Mouse (Mus musculus) midbrain, embryonic 11.5 days (tissue): Measurements from ENCODE around the gene Lrrc4b. TPM values are rescaled to one million over a fixed set of nuclear protein-coding genes. Genes with fewer than 3 reads are reported as not detected.
A peak's percentile ranks its signal among the peaks of the same experiment; 100 is the strongest.

Source experiments
- ATAC-seq: fragments of 200-750 bp; cut with Nextera tagmentation; 2 replicates; pipeline ENCODE4 v1.8.0; 2017; ENCODE audit warnings: moderate TSS enrichment, moderate library complexity; ENCODE audit not compliant: low FRiP score
- DNase-seq: peaks from one replicate; pipeline ENCODE4 v3.0.0; 2015; ENCODE audit warnings: low spot score; ENCODE audit errors: missing footprints
- H3K27ac ChIP-seq: fragments of 300-500 bp; sonication (generic); 2 replicates; pipeline ENCODE4 v1.5.1; 2014; ENCODE audit warnings: low read depth, low read length
- H3K27me3 ChIP-seq: fragments of 300-500 bp; sonication (generic); 2 replicates; pipeline ENCODE4 v1.6.1; 2014; ENCODE audit warnings: mild to moderate bottlenecking, low read length, moderate library complexity, mixed read lengths; ENCODE audit not compliant: control insufficient read depth, insufficient read depth
- H3K36me3 ChIP-seq: fragments of 300-500 bp; sonication (generic); 2 replicates; pipeline ENCODE4 v1.6.1; 2014; ENCODE audit warnings: mild to moderate bottlenecking, low read length, moderate library complexity, mixed read lengths; ENCODE audit not compliant: control insufficient read depth, insufficient read depth
- H3K4me1 ChIP-seq: fragments of 300-500 bp; sonication (generic); 2 replicates; pipeline ENCODE4 v1.6.1; 2014; ENCODE audit warnings: low read length; ENCODE audit not compliant: control insufficient read depth, insufficient read depth
- H3K4me2 ChIP-seq: fragments of 300-500 bp; sonication (generic); 2 replicates; pipeline ENCODE4 v1.6.1; 2014; ENCODE audit warnings: mild to moderate bottlenecking, moderate library complexity
- H3K4me3 ChIP-seq: fragments of 300-500 bp; sonication (generic); 2 replicates; pipeline ENCODE4 v1.5.1; 2014; ENCODE audit warnings: low read depth, low read length
- H3K9ac ChIP-seq: fragments of 300-500 bp; sonication (generic); 2 replicates; pipeline ENCODE4 v1.6.1; 2014; ENCODE audit warnings: low read length
- H3K9me3 ChIP-seq: fragments of 300-500 bp; sonication (generic); 2 replicates; pipeline ENCODE4 v1.6.1; 2016; ENCODE audit warnings: low read length; ENCODE audit not compliant: control insufficient read depth
- WGBS: fragments of 180-500 bp; shearing (Covaris S2); extraction: QIAGEN DNeasy Blood & Tissue Kit; methylation state at CpG from one replicate; pipeline ENCODE4 v1.1.7; 2014; 5-methylcytosine and 5-hydroxymethylcytosine counted together
- polyA plus RNA-seq: library from polyadenylated mRNA; unstranded; fragments of >200 nt; fragmentation: Nextera tagmentation; extraction: Ambion mirVana; gene quantifications from 2 replicates; pipeline ENCODE4 v1.2.1, GENCODE M21; 2014

Lrrc4b gene
- polyA plus RNA-seq, 1 experiment from 2014 or later, result 10.3 TPM

DNA sequence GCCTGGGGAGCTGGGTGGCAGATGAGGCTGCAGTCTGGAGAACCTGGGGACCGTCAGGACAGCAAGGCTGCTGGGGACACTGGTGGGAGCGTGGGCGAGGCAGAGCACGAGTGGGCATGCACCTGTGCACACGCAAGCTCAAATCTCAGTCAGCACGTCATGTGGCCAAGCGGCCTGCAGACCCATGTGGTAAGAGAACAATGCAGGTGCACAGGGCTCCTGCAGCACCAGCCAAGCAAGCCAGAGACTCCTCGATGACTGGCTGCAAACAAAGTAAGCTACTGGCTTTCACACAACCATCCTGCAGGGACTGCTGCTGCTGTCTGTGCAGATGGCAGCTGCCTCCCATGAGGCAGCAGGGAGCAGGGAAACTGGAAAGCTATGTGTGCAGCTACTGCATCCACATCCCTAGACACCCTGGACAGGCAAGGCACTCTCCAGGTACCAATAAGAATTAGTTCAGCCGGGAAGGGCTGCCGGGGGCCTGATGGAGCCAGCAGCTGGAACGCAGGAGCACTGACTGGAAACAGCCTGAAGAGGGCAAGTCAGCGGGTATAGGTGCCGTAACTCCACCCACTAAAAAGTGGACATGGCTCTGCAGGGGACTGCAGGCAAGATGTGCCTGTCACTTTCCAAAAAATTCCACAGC is 58.2 kb downstream of the Lrrc4b start:
- DNase-seq (peak; percentile 76), ATAC-seq (no peak)
- Histone ChIP-seq H3K4me3 (no peak overlapping the region), H3K27me3 (peaks cover 2% of the 10 kb centered on the region; the same call in 1 of the 2 replicates), H3K36me3 (peaks cover 19% of the 10 kb centered on the region), H3K9me3 (no peaks in the 10 kb centered on the region), H3K27ac (no peak overlapping the region), H3K4me1 (no peaks in the 10 kb centered on the region), H3K4me2 (no peak overlapping the region), H3K9ac (no peak overlapping the region)
- WGBS, result 67% methylated on average over 13 of the region's 13 CpGs

DNA sequence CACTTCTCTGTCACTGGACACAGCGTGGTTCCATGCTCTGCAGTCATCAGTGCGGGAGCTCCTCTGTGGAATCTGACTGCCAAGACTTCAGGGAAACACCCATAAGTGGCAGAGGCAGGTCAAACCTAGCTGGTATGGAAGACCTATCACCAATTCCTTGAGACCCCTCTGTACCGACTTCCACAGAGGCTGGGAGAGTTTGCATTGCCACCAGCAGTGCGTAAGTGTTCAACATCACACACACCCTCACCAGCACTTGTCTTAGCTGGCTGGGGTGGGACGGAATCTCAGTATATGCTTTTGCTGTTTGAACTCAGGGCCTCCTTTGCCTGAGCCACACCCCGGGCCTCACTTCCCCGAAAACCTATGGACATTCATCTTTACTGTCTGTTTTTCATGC is 59.1 kb downstream of the Lrrc4b start:
- no peak overlapping the region for H3K4me3 ChIP-seq
- ATAC-seq (no peak), DNase-seq (peak; percentile 78)
- H3K4me1 ChIP-seq, result no peaks in the 10 kb centered on the region
- no peak overlapping the region for H3K27ac ChIP-seq
- H3K9me3 ChIP-seq, result no peaks in the 10 kb centered on the region
- H3K27me3 ChIP-seq, result no peaks in the 10 kb centered on the region; the same call in 1 of the 2 replicates
- H3K36me3 ChIP-seq, result peaks cover 22% of the 10 kb centered on the region
- 88% methylated on average over 7 of the region's 7 CpGs for WGBS
- H3K9ac ChIP-seq, result no peak overlapping the region
- H3K4me2 ChIP-seq, result no peak overlapping the region

DNA sequence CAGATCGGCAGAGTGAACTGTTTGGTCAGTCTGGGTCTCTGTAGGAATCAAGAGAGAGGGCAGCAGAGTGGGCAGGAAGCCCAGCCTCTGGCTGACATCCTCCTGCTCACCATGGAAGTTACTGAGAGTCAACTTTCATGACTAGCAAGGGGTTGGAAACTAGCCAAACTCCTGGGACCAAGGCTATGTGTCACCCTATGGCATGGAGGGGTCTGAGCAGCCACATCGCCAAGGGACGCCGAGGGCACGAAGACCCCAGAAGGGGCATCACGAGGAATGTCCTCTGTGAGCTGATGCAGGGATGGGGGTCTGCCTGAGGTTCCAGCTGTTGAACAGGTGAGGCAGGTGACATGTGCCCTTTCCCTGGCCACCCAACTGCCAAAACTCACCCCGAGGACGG is 59.7 kb downstream of the Lrrc4b start:
- H3K9me3 ChIP-seq, result no peaks in the 10 kb centered on the region
- H3K4me3 ChIP-seq, result no peak overlapping the region
- peak; percentile 56 for DNase-seq
- WGBS, result 100% methylated on average over 8 of the region's 8 CpGs
- H3K27ac ChIP-seq, result no peak overlapping the region
- H3K36me3 ChIP-seq, result peaks cover 22% of the 10 kb centered on the region
- no peak overlapping the region for H3K9ac ChIP-seq
- no peaks in the 10 kb centered on the region for H3K27me3 ChIP-seq
- no peaks in the 10 kb centered on the region for H3K4me1 ChIP-seq
- no peak overlapping the region for H3K4me2 ChIP-seq
- ATAC-seq, result no peak

DNA sequence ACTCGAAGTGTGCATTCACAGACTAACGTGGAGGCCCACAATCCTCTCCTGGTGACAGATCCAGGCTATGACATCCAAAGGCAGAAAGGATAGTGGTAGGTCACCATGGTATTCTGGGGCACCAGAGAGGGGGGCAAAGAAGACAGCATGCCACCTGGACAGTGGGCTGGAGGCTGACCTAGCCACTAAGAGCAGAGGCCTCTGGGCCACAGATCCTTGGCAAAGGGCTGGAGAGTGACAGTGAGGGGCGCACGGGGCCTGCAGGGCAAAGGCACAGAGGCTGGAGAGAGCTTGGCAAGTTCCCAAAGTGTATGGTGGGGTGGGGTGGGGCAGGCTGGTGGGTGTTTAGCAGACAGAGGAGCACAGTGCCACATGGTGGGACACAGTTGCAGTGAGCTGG is 61.5 kb downstream of the Lrrc4b start:
- WGBS, result 88% methylated on average over 4 of the region's 4 CpGs
- no peak for ATAC-seq

DNA sequence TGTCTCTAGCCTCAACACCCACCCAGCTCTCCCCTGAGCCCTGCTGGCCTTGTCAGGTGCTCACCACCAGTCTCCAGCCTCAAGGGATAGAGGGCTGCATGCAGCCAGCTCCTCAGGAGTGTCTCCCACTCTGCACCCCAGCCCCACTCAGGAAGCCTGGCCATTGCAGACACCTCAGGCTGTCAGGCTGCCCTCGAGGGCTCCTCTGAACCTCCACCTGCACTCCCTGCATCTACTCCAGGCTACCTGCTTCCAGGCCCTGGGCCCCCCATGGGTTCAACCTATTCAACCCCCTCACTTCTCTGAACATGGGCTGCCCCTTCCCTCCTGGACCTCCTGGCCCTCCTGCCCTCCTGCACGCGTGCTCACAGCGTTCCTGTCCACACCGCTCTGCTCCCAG is 62.6 kb downstream of the Lrrc4b start:
- peaks cover 22% of the 10 kb centered on the region for H3K36me3 ChIP-seq
- no peak overlapping the region for H3K9ac ChIP-seq
- H3K4me1 ChIP-seq, result peaks cover 10% of the 10 kb centered on the region
- H3K27ac ChIP-seq, result no peak overlapping the region
- 94% methylated on average over 5 of the region's 5 CpGs for WGBS
- no peak overlapping the region for H3K4me3 ChIP-seq
- peak; percentile 19 for DNase-seq
- no peaks in the 10 kb centered on the region for H3K27me3 ChIP-seq
- H3K9me3 ChIP-seq, result no peaks in the 10 kb centered on the region
- no peak overlapping the region for H3K4me2 ChIP-seq
- ATAC-seq, result no peak

More for the DNA sequence above, 61.5 kb downstream of the Lrrc4b start:
- no peak overlapping the region for H3K27ac ChIP-seq
- H3K4me2 ChIP-seq, result no peak overlapping the region
- peaks cover 5% of the 10 kb centered on the region for H3K4me1 ChIP-seq
- H3K27me3 ChIP-seq, result no peaks in the 10 kb centered on the region
- H3K4me3 ChIP-seq, result no peak overlapping the region
- peak; percentile 33 for DNase-seq
- H3K36me3 ChIP-seq, result peaks cover 22% of the 10 kb centered on the region
- H3K9ac ChIP-seq, result no peak overlapping the region
- H3K9me3 ChIP-seq, result no peaks in the 10 kb centered on the region

DNA sequence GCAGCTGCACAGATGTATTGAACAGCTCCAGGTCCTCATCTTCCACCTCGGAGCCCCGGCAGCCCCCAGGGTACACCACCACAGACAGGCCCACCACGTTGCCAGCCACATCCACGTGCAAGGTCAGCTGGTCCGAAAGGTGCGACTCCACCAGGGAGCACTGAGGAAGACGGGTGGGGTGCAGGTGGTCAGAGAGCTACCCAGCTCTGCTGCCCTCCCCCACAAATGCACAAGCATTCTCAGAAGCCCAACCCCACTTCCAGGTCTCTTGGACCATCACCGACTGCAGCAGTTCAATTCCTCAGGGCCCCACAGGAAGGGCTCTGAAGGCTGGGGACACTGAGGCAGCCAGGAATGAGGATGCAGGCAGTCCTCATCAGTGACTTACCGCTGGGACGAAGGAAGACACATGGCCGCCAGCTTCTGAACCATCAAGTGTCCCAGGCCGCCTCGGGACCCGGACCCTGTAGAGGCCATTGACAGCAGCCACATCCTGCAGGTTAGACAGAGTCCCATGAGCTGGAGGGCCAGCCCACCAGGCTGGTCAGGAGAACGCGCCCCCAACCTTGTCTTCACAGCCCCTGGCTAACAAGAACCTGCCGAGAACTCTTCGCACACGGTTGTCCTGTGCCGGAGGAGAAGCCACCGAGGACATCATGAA is 63.5 kb downstream of the Lrrc4b start:
- ATAC-seq (no peak), DNase-seq (peak; percentile 68)
- Histone ChIP-seq H3K4me3 (no peak overlapping the region), H3K4me1 (peaks cover 10% of the 10 kb centered on the region), H3K27me3 (no peaks in the 10 kb centered on the region), H3K36me3 (peaks cover 22% of the 10 kb centered on the region), H3K4me2 (no peak overlapping the region), H3K9ac (no peak overlapping the region), H3K9me3 (no peaks in the 10 kb centered on the region), H3K27ac (no peak overlapping the region)
- WGBS, result 93% methylated on average over 21 of the region's 21 CpGs

DNA sequence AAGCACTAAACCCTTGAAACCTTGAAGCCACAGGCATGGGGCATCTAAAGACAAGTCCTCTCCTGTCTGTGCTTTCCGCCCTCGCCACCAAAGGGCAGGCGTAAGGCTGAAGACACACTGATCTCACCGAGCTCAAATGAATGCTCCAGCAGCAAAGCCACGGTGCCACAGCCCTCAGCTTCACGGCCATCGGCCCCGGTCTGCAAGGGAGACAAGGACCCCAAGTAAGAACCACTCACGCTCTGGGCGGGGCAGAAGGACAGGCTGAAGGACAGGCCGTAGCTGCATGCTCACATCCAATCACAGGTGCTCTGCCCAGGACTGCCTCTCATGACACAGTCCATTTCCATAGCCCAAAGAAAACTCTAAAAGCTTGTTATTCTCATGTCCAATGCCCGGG is 65.9 kb downstream of the Lrrc4b start:
- H3K4me2 ChIP-seq, result no peak overlapping the region
- H3K4me3 ChIP-seq, result no peak overlapping the region
- no peak overlapping the region for H3K27ac ChIP-seq
- DNase-seq (peak; percentile 47), ATAC-seq (no peak)
- H3K27me3 ChIP-seq, result no peaks in the 10 kb centered on the region
- 91% methylated on average over 12 of the region's 12 CpGs for WGBS
- peaks cover 18% of the 10 kb centered on the region for H3K36me3 ChIP-seq
- H3K4me1 ChIP-seq, result peaks cover 10% of the 10 kb centered on the region
- no peaks in the 10 kb centered on the region for H3K9me3 ChIP-seq
- H3K9ac ChIP-seq, result no peak overlapping the region

DNA sequence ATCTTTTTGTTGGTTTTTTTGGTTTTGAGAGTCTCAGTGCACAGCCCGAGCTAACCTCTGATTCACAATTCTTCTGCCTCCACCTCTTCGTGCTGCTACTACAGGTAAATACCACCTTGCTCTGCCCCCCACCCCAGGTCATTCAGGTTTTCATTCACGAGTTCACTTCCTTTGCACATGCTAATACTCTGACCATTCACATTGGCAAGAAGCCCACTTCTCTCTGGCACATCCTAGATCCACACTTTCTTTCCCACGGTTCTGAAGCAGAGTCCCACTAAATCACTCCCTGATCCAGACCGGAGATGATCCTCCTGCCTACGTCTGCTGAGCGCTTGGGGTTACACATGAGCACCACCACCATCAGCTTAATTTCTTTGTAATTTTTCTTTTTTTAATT is 66.3 kb downstream of the Lrrc4b start:
- peak overlapping the region; percentile 76; the same call in 1 of the 2 replicates for H3K4me3 ChIP-seq
- peaks cover 10% of the 10 kb centered on the region for H3K4me1 ChIP-seq
- H3K9ac ChIP-seq, result peak overlapping the region; percentile 93; the same call in 1 of the 2 replicates
- 88% methylated on average over 7 of the region's 7 CpGs for WGBS
- no peaks in the 10 kb centered on the region for H3K9me3 ChIP-seq
- no peak for ATAC-seq
- H3K36me3 ChIP-seq, result peaks cover 18% of the 10 kb centered on the region
- no peak overlapping the region for H3K27ac ChIP-seq
- peak; percentile 37 for DNase-seq
- no peaks in the 10 kb centered on the region for H3K27me3 ChIP-seq
- peak overlapping the region; percentile 83 for H3K4me2 ChIP-seq

DNA sequence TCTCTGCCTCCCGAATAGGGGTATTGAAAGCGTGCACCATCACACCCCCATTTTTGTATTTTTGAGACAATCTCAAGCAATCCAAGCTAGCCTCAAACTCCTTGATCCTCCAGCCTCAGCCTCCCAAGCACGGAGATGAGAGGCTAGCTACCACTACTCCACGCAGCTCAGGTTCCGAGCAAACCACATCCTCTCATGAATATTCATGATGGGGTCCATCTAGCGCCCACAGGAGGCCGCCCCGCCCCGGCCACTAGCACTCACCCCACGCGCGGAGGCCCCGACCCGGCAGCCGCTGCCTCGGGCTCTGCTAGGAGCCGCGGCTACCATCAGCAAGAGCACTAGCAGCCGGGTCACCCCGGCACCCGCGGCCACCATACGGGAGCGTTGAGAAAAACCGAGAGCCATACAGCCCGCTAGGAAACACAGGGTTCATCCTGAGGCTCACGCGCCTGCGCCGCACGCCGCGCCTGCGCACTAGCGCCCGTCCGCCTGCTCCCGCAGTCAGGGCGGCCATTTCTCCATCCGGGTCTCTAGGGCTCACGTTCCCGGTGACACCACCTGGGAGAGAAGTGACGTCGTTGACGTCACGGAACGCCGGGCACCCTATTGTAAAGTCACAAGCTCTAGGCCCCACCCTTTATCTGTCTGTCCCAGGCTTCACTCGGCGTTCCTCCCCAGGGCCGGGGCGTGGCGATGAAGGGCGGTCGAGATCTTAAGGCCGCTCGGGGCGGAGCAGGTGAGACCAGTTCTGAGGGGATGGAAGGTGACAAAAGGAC is 67.4 kb downstream of the Lrrc4b start, which contains the start of the genes Emc10 and Fam71e1:
Gene Emc10 (minus strand): TSS at position 538 of the 779 bp plus-strand sequence.
Gene Fam71e1 (plus strand): TSS at position 590 of the 779 bp plus-strand sequence.
- 1% methylated on average over 58 of the region's 58 CpGs for WGBS
- peaks cover 10% of the 10 kb centered on the region for H3K4me1 ChIP-seq
- peak within 1 kb of the TSS; percentile 93 for H3K9ac ChIP-seq
- H3K36me3 ChIP-seq, result peaks cover 10% of the 10 kb centered on the region
- ATAC-seq, result peak; percentile 96
- H3K4me2 ChIP-seq, result peak within 1 kb of the TSS; percentile 83
- DNase-seq, result peak; percentile 100
- H3K27ac ChIP-seq, result peak within 1 kb of the TSS; percentile 85
- no peaks in the 10 kb centered on the region for H3K27me3 ChIP-seq
- H3K9me3 ChIP-seq, result no peaks in the 10 kb centered on the region
- peak within 1 kb of the TSS; percentile 76 for H3K4me3 ChIP-seq
